Mouse (Mus musculus) midbrain, embryonic 16.5 days (tissue): Measurements from ENCODE around the gene Glis3. TPM values are rescaled to one million over a fixed set of nuclear protein-coding genes. Genes with fewer than 3 reads are reported as not detected.

ENCODE experiments used
- ATAC-seq: fragments of 200-750 bp; cut with Nextera tagmentation; 2 replicates; pipeline ENCODE4 v1.8.0; 2017; ENCODE audit warnings: moderate TSS enrichment
- H3K27ac ChIP-seq: fragments of 300-500 bp; sonication (generic); 2 replicates; pipeline ENCODE4 v1.5.1; 2014; ENCODE audit warnings: mild to moderate bottlenecking, low read length, mixed read lengths
- H3K27me3 ChIP-seq: fragments of 300-500 bp; sonication (generic); 2 replicates; pipeline ENCODE4 v1.6.1; 2014; ENCODE audit warnings: low read depth, low read length, mixed read lengths; ENCODE audit not compliant: control insufficient read depth, insufficient read depth
- H3K36me3 ChIP-seq: fragments of 300-500 bp; sonication (generic); 2 replicates; pipeline ENCODE4 v1.6.1; 2014; ENCODE audit warnings: mild to moderate bottlenecking, low read length, moderate library complexity, mixed read lengths; ENCODE audit not compliant: control insufficient read depth, insufficient read depth
- H3K4me1 ChIP-seq: fragments of 300-500 bp; sonication (generic); 2 replicates; pipeline ENCODE4 v1.6.1; 2014; ENCODE audit warnings: mild to moderate bottlenecking, low read length, mixed read lengths; ENCODE audit not compliant: control insufficient read depth, insufficient read depth
- H3K4me2 ChIP-seq: fragments of 300-500 bp; sonication (generic); 2 replicates; pipeline ENCODE4 v1.6.1; 2014; ENCODE audit warnings: mild to moderate bottlenecking, low read length, mixed read lengths
- H3K4me3 ChIP-seq: fragments of 300-500 bp; sonication (generic); 2 replicates; pipeline ENCODE4 v1.5.1; 2014; ENCODE audit warnings: low read depth, mild to moderate bottlenecking, low read length, moderate library complexity, mixed read lengths
- H3K9ac ChIP-seq: fragments of 300-500 bp; sonication (generic); 2 replicates; pipeline ENCODE4 v1.6.1; 2014; ENCODE audit warnings: low read depth, low read length, mixed read lengths
- H3K9me3 ChIP-seq: fragments of 300-500 bp; sonication (generic); replicated peaks from 2 replicates; pipeline ENCODE4 v1.6.1; 2014; ENCODE audit warnings: mild to moderate bottlenecking, low read length, mixed read lengths; ENCODE audit not compliant: control insufficient read depth, poor library complexity, severe bottlenecking
- WGBS: fragments of 180-500 bp; shearing (Covaris S2); extraction: QIAGEN DNeasy Blood & Tissue Kit; methylation state at CpG from one replicate; pipeline ENCODE4 v1.1.7; 2014; 5-methylcytosine and 5-hydroxymethylcytosine counted together
- polyA plus RNA-seq: library from polyadenylated mRNA; unstranded; fragments of >200 nt; fragmentation: Nextera tagmentation; extraction: Ambion mirVana; gene quantifications from 2 replicates; pipeline ENCODE4 v1.2.1, GENCODE M21; 2015

Gene Glis3
- polyA plus RNA-seq, 1 experiment from 2014 or later, result 2.7 TPM

DNA sequence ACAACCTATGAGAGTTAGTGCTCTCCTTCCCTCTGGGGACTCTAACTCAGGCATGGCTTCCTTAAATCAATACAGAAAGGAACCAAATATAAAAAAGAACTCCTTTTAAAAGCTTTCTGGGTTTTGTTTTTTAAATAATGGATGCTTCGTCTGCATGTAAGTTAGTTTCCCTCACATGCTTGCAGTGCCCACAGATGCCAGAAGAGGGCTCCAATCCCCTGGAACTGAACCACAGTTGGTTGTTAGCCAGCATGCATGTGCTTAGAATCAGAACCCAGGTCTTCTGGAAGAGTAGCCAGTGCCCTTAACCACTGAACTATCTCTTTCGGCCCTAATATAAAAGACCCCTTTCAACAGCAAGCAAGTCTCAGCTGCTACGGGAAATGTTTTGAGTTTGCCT is 132.9 kb downstream of the Glis3 start:
- Histone ChIP-seq H3K4me2 (no peak overlapping the region), H3K36me3 (no peaks in the 10 kb centered on the region), H3K4me1 (no peaks in the 10 kb centered on the region), H3K27ac (no peak overlapping the region), H3K9ac (no peak overlapping the region), H3K27me3 (no peaks in the 10 kb centered on the region), H3K9me3 (no peaks in the 10 kb centered on the region), H3K4me3 (no peak overlapping the region)
- WGBS, result 94% methylated on average over 3 of the region's 3 CpGs
- ATAC-seq, result no peak

DNA sequence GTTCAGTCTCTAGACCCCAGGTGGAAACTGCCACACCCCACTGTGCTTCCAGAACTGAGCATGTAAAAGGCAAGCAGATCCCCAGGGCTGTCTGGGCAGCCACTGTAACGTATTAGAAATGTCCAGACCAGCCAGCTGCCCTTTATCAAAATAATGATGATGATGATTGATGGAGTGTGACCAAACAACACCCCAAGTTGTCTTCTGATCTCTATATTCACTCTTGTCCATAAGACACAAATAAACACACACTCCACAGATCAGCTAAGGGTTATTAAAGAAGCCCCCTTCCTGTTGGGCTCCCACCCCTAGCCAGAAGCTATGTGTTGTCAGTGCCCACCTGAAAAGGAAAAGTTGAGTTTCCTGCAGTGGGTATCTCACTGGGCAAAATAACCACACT is 134.4 kb downstream of the Glis3 start:
- no peak for ATAC-seq
- 31% methylated on average over 1 of the region's 1 CpGs for WGBS
- H3K4me2 ChIP-seq, result no peak overlapping the region

DNA sequence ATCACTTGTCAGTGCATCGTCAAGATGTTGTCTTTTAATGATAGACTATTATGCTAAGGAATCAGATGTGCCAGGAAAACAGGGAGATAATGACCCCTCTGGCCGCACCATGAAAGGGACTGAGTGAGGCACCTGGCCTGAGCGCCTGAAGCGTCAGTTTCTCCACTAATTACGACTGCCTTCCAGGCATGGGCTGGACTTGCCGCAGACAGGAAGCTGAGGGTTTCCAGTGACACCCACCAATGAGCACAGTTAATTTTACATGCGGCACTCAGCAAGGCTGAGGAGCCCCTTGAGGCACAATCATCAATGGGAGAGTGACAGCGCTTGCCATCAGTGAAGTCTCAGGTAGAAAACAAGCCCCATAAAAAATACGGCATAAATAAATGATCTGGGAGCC is 141.1 kb downstream of the Glis3 start:
- 59% methylated on average over 9 of the region's 9 CpGs for WGBS
- H3K4me3 ChIP-seq, result no peak overlapping the region
- H3K9me3 ChIP-seq, result no peaks in the 10 kb centered on the region; the same call in 1 of the 2 replicates
- no peaks in the 10 kb centered on the region for H3K4me1 ChIP-seq
- peak; percentile 25; the same call in 1 of the 2 replicates for ATAC-seq
- H3K9ac ChIP-seq, result no peak overlapping the region
- no peak overlapping the region; the same call in 1 of the 2 replicates for H3K4me2 ChIP-seq
- no peaks in the 10 kb centered on the region for H3K27me3 ChIP-seq
- H3K36me3 ChIP-seq, result no peaks in the 10 kb centered on the region
- no peak overlapping the region for H3K27ac ChIP-seq

More for the DNA sequence above, 134.4 kb downstream of the Glis3 start:
- no peaks in the 10 kb centered on the region for H3K4me1 ChIP-seq
- no peaks in the 10 kb centered on the region for H3K36me3 ChIP-seq
- H3K9me3 ChIP-seq, result no peaks in the 10 kb centered on the region
- H3K4me3 ChIP-seq, result no peak overlapping the region
- no peak overlapping the region for H3K9ac ChIP-seq
- H3K27ac ChIP-seq, result no peak overlapping the region
- no peaks in the 10 kb centered on the region for H3K27me3 ChIP-seq

DNA sequence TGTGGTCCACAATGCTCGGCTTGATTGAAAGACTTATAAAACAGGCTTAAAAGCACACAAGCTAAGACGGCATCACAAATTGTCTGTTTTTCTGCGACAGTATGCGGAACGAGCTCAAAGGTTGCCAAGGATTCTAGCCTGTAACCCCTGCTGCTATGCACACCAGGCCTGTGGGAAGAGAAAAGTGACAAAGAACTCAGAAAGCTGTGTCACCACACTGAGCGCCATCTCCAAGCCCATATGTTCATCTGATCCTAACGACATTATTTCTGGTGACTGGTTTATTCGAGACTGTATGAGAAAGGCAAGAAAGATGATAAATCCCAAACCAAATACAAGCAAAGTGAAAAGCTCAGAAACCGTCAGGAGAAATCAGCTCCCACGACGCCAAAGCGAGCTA is 144.9 kb downstream of the Glis3 start:
- Histone ChIP-seq H3K27ac (no peak overlapping the region), H3K36me3 (no peaks in the 10 kb centered on the region), H3K4me3 (no peak overlapping the region), H3K9me3 (no peaks in the 10 kb centered on the region; the same call in 1 of the 2 replicates), H3K27me3 (no peaks in the 10 kb centered on the region; the same call in 1 of the 2 replicates), H3K9ac (no peak overlapping the region), H3K4me2 (no peak overlapping the region), H3K4me1 (no peaks in the 10 kb centered on the region)
- no peak for ATAC-seq
- WGBS, result 50% methylated on average over 12 of the region's 12 CpGs

DNA sequence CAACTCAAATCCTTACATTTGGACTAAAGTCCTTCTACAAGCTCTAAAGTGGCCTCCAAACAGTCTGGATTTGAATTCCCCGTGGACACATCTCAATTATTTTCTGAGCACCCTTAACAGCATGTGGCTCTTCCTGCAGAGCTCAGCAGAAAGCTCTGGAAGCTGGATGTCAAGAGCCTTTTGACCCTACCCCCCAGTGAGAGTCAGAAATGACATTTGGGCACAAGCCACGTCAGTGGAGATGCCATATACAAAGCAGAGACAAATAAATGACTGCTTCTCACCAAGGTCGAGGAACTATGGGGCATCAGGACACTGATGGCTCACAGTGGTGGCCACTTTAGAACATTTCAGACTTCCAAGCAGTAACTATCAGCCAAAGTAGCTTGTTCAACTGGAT is 146.3 kb downstream of the Glis3 start:
- WGBS, result 64% methylated on average over 3 of the region's 3 CpGs
- no peak overlapping the region for H3K4me2 ChIP-seq
- no peak overlapping the region for H3K27ac ChIP-seq
- H3K27me3 ChIP-seq, result no peaks in the 10 kb centered on the region; the same call in 1 of the 2 replicates
- no peaks in the 10 kb centered on the region; the same call in 1 of the 2 replicates for H3K9me3 ChIP-seq
- no peaks in the 10 kb centered on the region for H3K4me1 ChIP-seq
- no peak overlapping the region for H3K9ac ChIP-seq
- H3K36me3 ChIP-seq, result no peaks in the 10 kb centered on the region
- H3K4me3 ChIP-seq, result no peak overlapping the region
- no peak for ATAC-seq

DNA sequence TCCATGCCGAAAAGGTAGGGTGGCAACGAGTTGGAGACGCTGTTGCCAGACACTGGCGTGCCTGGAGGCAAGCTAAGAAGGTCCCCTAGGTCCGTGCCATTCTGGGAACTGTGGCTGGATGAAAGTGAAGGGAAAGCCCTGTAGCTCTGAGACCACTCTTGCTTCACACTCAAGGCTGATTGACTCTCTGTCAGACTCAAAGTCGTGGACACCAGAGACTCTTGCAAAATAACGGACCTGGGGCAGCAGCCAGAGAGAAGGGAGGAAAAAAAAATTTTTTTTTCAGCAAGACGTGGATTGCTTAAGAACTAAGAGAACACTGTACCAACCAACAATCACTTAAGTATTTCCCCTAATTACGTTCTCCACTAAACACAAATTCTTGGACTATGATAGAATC is 148.1 kb downstream of the Glis3 start:
- no peak overlapping the region for H3K9ac ChIP-seq
- H3K27ac ChIP-seq, result no peak overlapping the region
- ATAC-seq, result no peak
- WGBS, result 88% methylated on average over 9 of the region's 9 CpGs
- H3K4me1 ChIP-seq, result no peaks in the 10 kb centered on the region
- H3K27me3 ChIP-seq, result no peaks in the 10 kb centered on the region; the same call in 1 of the 2 replicates
- H3K9me3 ChIP-seq, result no peaks in the 10 kb centered on the region; the same call in 1 of the 2 replicates
- no peak overlapping the region for H3K4me2 ChIP-seq
- H3K4me3 ChIP-seq, result no peak overlapping the region
- no peaks in the 10 kb centered on the region for H3K36me3 ChIP-seq

DNA sequence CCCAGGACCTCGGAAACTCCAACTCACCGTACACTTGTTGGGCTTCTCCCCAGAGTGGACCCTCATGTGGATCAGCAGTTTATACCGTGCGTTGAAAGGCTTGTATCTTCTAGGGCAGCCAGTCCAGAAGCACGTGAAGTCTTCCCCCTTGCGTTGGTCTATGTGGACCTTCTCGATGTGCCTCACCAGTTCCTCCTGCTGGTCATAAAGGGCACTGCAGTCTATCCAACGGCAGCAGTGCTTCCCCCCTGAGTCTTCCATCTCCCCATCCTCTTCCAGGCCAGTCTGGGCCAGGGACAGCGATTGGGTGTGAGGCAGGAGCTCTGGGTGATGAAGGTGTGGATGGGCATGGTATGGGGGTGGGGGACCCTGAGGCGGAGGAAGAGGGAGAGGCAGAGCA is 149.0 kb downstream of the Glis3 start:
- Histone ChIP-seq H3K27ac (no peak overlapping the region), H3K9me3 (no peaks in the 10 kb centered on the region), H3K4me3 (no peak overlapping the region), H3K27me3 (no peaks in the 10 kb centered on the region; the same call in 1 of the 2 replicates), H3K4me2 (no peak overlapping the region), H3K9ac (no peak overlapping the region), H3K36me3 (no peaks in the 10 kb centered on the region), H3K4me1 (no peaks in the 10 kb centered on the region)
- ATAC-seq, result no peak
- WGBS, result 79% methylated on average over 10 of the region's 10 CpGs

DNA sequence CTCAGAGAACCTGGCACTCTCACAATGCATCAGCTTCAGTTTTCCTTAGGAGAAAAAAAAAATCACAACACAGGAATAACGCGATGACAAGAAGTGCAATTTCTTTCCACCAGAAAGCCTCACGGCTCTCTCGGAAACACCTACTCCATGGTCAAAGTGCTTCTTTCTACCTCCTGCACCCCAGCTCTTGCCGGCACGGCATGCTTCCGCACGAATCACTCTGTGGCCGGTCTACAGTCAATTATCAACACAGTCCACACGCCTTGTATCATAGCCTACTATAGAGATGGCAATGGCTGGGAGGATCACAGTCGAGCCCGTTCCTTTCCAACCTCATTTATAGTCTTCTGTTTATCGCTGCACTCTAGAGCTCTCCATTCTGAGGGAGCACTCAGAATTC is 150.9 kb downstream of the Glis3 start:
- Histone ChIP-seq H3K4me3 (no peak overlapping the region), H3K9ac (no peak overlapping the region), H3K4me2 (no peak overlapping the region), H3K4me1 (no peaks in the 10 kb centered on the region), H3K27me3 (no peaks in the 10 kb centered on the region; the same call in 1 of the 2 replicates), H3K36me3 (no peaks in the 10 kb centered on the region), H3K9me3 (no peaks in the 10 kb centered on the region), H3K27ac (no peak overlapping the region)
- no peak for ATAC-seq
- WGBS, result 81% methylated on average over 13 of the region's 13 CpGs

DNA sequence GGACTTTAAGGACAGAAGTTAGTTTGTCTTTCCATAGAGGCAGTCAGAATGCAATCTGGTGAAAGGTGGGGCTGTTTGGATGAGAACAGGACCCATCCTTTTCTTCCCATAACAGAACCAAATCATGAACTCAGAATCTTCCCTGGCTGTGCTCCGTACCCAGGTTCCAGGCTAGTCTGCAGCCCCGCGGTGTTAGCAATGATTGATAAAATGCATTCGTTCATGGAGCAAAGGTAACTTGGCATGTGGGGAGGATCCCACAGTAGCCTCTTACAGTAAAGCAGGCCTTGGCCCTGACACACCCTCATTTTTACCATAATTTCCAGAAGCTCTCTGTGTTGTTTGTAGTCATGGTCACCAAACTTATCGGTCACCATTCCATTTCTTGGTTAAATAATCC is 152.4 kb downstream of the Glis3 start:
- H3K4me1 ChIP-seq, result no peaks in the 10 kb centered on the region
- H3K27me3 ChIP-seq, result no peaks in the 10 kb centered on the region
- ATAC-seq, result no peak
- H3K4me2 ChIP-seq, result no peak overlapping the region
- H3K9me3 ChIP-seq, result no peaks in the 10 kb centered on the region
- WGBS, result 96% methylated on average over 5 of the region's 5 CpGs
- H3K9ac ChIP-seq, result no peak overlapping the region
- no peak overlapping the region for H3K27ac ChIP-seq
- H3K36me3 ChIP-seq, result no peaks in the 10 kb centered on the region
- no peak overlapping the region for H3K4me3 ChIP-seq
